Mouse (Mus musculus) forebrain, embryonic 15.5 days (tissue): ENCODE measurements at regions not wholly inside any gene's neighbourhood (a gene's known extent, or its start where the extent isn't known, plus 50 kb on each side); places are given as distances from the start of the nearest gene placed in this dataset.

Source experiments
- ATAC-seq: fragments of 200-750 bp; cut with Nextera tagmentation; replicated peaks from 2 replicates; pipeline ENCODE4 v1.8.0; 2017; ENCODE audit warnings: mild to moderate bottlenecking, moderate TSS enrichment, moderate library complexity
- H3K27ac ChIP-seq: fragments of 300-500 bp; sonication (generic); replicated peaks from 2 replicates; pipeline ENCODE4 v1.5.1; 2015; ENCODE audit warnings: mild to moderate bottlenecking, inconsistent platforms
- H3K27me3 ChIP-seq: fragments of 300-500 bp; sonication (generic); 2 replicates; pipeline ENCODE4 v1.6.1; 2015; ENCODE audit warnings: inconsistent platforms
- H3K36me3 ChIP-seq: fragments of 300-500 bp; sonication (generic); 2 replicates; pipeline ENCODE4 v1.6.1; 2015; ENCODE audit warnings: mild to moderate bottlenecking, inconsistent platforms
- H3K4me1 ChIP-seq: fragments of 300-500 bp; sonication (generic); 2 replicates; pipeline ENCODE4 v1.6.1; 2015; ENCODE audit warnings: inconsistent platforms
- H3K4me2 ChIP-seq: fragments of 300-500 bp; sonication (generic); replicated peaks from 2 replicates; pipeline ENCODE4 v1.6.1; 2015; ENCODE audit warnings: mild to moderate bottlenecking, inconsistent platforms
- H3K4me3 ChIP-seq: fragments of 300-500 bp; sonication (generic); 2 replicates; pipeline ENCODE4 v1.5.1; 2015; ENCODE audit warnings: mild to moderate bottlenecking, inconsistent platforms
- H3K9ac ChIP-seq: fragments of 300-500 bp; sonication (generic); replicated peaks from 2 replicates; pipeline ENCODE4 v1.6.1; 2015; ENCODE audit warnings: mild to moderate bottlenecking, inconsistent platforms
- H3K9me3 ChIP-seq: fragments of 300-500 bp; sonication (generic); 2 replicates; pipeline ENCODE4 v1.6.1; 2016; ENCODE audit warnings: inconsistent platforms
- WGBS: fragments of 180-500 bp; shearing (Covaris S2); methylation state at CpG from one replicate; pipeline ENCODE4 v1.1.7; 2015; ENCODE audit warnings: mixed read lengths; 5-methylcytosine and 5-hydroxymethylcytosine counted together

GRCm38 (mm10) chr2:50853538-50854244 is 295.2 kb downstream of the Rnd3 start:
- no peaks in the 10 kb centered on the region for H3K36me3 ChIP-seq
- H3K4me2 ChIP-seq = no peak overlapping the region
- H3K4me1 ChIP-seq = no peaks in the 10 kb centered on the region; the same call in 1 of the 2 replicates
- H3K9me3 ChIP-seq = no peaks in the 10 kb centered on the region
- no peak overlapping the region for H3K27ac ChIP-seq
- no peak overlapping the region for H3K9ac ChIP-seq
- no peaks in the 10 kb centered on the region for H3K27me3 ChIP-seq
- no peak for ATAC-seq
- no peak overlapping the region for H3K4me3 ChIP-seq
- 68% methylated on average over 8 of the region's 8 CpGs for WGBS

DNA sequence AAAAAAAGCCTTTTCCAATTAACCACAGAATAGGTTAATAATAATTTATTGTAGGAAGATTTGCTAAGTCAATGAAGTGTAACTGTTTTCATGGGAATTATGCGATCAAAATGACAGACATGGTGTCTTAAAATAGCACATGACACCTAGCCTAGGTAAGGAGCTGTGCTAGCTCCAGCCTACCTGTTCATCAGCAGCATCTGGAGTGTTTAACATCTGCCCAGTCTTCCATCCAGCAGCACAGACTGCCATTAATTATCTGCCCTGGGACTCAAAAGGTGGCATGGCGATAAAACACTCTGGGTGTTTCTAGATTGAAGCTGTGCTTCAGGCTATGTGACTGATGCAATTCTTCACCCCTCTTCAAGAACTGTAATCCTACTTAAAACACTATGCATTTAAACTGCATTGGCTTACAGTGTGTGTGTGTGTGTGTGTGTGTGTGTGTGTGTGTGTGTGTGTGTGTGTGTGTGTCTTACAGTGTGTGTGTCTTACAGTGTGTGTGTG is 296.4 kb downstream of the Rnd3 start:
- Histone ChIP-seq H3K4me1 (no peaks in the 10 kb centered on the region; the same call in 1 of the 2 replicates), H3K4me2 (no peak overlapping the region), H3K9ac (no peak overlapping the region), H3K27ac (no peak overlapping the region), H3K4me3 (no peak overlapping the region), H3K27me3 (no peaks in the 10 kb centered on the region), H3K9me3 (no peaks in the 10 kb centered on the region), H3K36me3 (no peaks in the 10 kb centered on the region)
- ATAC-seq = no peak
- WGBS = 90% methylated on average over 2 of the region's 2 CpGs

DNA sequence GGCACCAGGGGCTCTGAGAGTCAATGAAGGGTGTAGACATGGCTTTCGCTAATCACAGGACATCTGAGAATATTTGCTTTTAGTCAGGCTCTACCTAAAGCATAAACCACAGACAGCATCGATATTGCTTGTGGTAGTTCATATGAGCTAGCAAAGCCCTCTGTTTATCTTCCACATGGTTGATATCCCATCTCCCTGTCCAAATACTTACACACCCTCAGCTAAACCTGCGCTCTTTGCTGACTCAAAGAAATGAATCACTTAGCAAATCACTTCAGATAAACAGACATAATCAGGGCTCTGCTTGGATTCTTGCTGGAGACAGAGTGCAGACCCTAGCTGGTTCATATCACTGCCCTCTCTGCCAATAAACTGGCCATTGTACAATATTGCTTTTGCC is 298.8 kb downstream of the Rnd3 start:
- WGBS = 100% methylated on average over 3 of the region's 3 CpGs
- H3K27me3 ChIP-seq = no peaks in the 10 kb centered on the region

DNA sequence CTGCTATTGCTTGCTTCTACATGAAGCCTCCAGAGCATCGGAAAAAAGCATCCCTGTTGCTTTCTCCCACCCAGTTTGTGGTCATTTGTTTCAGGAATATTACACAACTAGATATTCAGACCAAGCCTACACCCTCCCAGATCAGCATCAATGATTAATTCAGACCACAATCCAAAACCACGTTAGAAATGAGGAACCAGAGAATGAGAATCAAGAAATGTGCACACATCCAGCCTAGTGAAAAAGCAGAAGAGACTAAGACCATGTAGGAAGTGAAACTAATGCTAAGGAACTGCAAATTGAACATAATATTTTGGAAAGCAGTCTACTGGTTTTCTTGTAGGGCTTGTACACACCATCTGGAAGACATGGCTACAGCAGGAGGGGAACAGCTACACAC is 307.0 kb downstream of the Rnd3 start:
- no peaks in the 10 kb centered on the region for H3K27me3 ChIP-seq
- no peak overlapping the region for H3K9ac ChIP-seq
- 88% methylated on average over 2 of the region's 2 CpGs for WGBS
- H3K27ac ChIP-seq = no peak overlapping the region
- H3K4me1 ChIP-seq = no peaks in the 10 kb centered on the region
- no peak overlapping the region for H3K4me2 ChIP-seq
- no peak overlapping the region for H3K4me3 ChIP-seq
- no peaks in the 10 kb centered on the region for H3K9me3 ChIP-seq
- H3K36me3 ChIP-seq = no peaks in the 10 kb centered on the region
- no peak for ATAC-seq

More for the DNA sequence above, 298.8 kb downstream of the Rnd3 start:
- no peak for ATAC-seq
- Histone ChIP-seq H3K4me1 (no peaks in the 10 kb centered on the region; the same call in 1 of the 2 replicates), H3K27ac (no peak overlapping the region), H3K9me3 (no peaks in the 10 kb centered on the region), H3K4me3 (no peak overlapping the region), H3K36me3 (no peaks in the 10 kb centered on the region), H3K9ac (no peak overlapping the region), H3K4me2 (no peak overlapping the region)

DNA sequence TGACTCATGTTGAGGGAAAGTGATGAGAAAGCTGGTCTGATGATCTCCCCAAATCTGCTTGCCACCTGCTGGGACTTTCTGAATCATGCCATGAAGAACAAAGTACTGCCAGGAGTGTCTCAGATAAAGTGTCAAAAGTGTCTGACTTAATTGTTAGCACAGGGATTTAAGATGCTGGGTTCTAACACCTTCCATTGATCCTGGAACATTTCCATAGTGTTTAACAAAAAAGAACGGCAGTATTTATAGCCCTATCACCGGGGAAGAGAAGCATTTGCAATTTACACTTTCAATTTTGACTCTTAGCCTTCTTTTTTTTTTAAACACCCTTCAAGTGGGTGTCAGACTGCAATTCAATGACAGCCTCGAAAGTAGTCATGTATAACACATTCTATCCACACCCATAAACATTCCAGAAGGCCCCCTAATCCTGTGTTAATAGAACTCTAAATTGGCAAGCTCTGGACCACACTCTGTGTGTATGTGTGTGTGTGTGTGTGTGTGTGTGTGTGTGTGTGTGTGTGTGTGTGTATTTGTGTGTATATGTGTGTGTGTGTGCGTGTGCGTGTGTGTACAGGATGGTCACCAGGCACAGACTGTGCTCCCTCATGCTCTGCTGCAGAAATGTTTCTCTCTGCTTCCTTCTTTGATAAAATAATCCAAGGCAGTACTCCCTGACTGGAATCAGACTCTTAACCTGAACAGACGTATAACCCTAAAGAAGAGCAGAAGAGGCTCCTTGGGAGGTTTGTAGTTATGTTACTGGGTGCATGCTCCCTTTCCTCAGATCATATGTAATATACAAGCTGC is 313.2 kb downstream of the Rnd3 start:
- no peaks in the 10 kb centered on the region for H3K9me3 ChIP-seq
- H3K9ac ChIP-seq = no peak overlapping the region
- no peak overlapping the region for H3K4me3 ChIP-seq
- H3K4me1 ChIP-seq = peaks cover 6% of the 10 kb centered on the region; the same call in 1 of the 2 replicates
- ATAC-seq = peak; percentile 87
- no peak overlapping the region for H3K27ac ChIP-seq
- no peak overlapping the region for H3K4me2 ChIP-seq
- H3K27me3 ChIP-seq = no peaks in the 10 kb centered on the region
- no peaks in the 10 kb centered on the region for H3K36me3 ChIP-seq
- 39% methylated on average over 6 of the region's 6 CpGs for WGBS

DNA sequence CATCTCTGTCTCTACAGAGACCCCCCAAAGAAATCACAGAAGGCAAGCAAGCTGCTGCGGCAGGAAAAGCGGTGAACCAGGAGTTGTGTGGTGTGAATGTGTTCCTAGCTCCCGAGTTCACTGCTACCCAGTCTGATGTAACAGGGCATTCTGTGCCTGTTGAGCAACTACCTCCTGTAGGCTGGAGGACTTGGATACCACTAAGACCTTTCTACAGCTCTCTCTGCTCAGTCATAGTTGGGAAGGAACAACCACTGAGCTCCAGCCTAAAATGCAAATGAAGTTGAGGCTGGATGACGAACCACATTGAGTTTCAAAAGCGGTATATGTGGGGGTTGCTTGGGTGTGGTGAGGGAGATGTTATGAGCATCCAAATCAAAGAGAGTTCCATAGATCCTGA is 315.1 kb downstream of the Rnd3 start:
- H3K9me3 ChIP-seq = no peaks in the 10 kb centered on the region
- H3K36me3 ChIP-seq = no peaks in the 10 kb centered on the region
- WGBS = 96% methylated on average over 5 of the region's 5 CpGs
- peaks cover 6% of the 10 kb centered on the region; the same call in 1 of the 2 replicates for H3K4me1 ChIP-seq
- H3K27me3 ChIP-seq = no peaks in the 10 kb centered on the region
- H3K4me3 ChIP-seq = no peak overlapping the region
- ATAC-seq = no peak
- no peak overlapping the region for H3K9ac ChIP-seq
- H3K4me2 ChIP-seq = no peak overlapping the region
- H3K27ac ChIP-seq = no peak overlapping the region

GRCm38 (mm10) chr2:50832471-50832870 is 316.4 kb downstream of the Rnd3 start:
- Histone ChIP-seq H3K9me3 (no peaks in the 10 kb centered on the region), H3K9ac (no peak overlapping the region), H3K4me3 (no peak overlapping the region), H3K27me3 (no peaks in the 10 kb centered on the region), H3K4me1 (peaks cover 6% of the 10 kb centered on the region; the same call in 1 of the 2 replicates), H3K27ac (no peak overlapping the region), H3K4me2 (no peak overlapping the region), H3K36me3 (no peaks in the 10 kb centered on the region)
- WGBS = 37% methylated on average over 4 of the region's 4 CpGs
- ATAC-seq = no peak

DNA sequence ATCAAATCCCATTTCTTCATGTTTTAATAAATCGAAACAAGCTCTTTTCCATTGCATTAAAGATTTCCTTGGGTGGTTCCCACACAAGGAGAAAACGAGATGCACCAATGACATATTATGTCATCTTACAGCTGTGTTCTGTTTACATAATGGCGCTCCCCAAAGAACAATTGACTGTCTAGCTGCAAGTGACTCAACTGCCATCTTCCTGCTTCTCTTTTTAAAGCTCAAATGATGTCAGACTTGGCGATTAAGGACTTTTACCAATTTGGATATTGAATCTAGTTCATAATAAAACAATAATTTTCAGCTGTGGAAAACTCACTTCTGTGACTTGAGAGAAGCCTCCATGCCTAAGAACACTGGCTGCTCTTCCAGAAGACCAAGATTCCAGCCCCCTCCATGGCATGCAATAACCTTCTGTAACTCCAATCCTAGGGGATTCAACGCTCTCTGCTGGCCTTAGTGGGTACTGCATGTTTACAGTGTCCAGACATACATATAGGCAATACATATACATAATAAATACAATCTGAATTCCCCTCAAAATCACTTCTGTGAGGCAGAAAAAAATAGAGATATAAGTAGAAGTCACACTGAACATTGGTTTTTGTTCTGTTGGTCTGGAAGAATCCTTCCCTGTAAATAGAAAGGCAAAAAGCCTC is 318.7 kb downstream of the Rnd3 start:
- H3K27me3 ChIP-seq = no peaks in the 10 kb centered on the region
- ATAC-seq = no peak
- H3K4me3 ChIP-seq = no peak overlapping the region
- no peak overlapping the region for H3K4me2 ChIP-seq
- WGBS = 73% methylated on average over 5 of the region's 5 CpGs
- H3K27ac ChIP-seq = no peak overlapping the region
- no peaks in the 10 kb centered on the region for H3K9me3 ChIP-seq
- no peaks in the 10 kb centered on the region for H3K4me1 ChIP-seq
- H3K36me3 ChIP-seq = no peaks in the 10 kb centered on the region
- no peak overlapping the region for H3K9ac ChIP-seq

DNA sequence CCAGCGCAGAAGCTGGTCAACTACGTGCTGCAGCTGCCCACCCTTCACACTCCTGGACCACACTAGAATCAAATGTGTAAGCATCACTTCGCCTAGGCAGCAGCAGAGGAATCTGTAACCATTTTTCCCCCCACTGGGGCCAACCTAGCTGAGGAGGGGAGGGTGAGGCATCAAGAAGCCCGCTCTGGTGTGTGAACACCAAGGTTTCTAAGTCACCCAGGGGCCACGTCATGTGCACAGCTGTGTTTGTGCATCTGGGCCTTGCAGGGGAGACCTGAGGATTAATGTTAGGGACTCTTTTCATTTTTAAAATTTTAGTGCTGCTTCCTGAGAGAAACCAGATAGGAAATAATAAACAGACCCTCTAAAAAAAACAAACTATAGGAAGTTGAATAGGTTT is 321.8 kb downstream of the Rnd3 start:
- H3K9ac ChIP-seq = no peak overlapping the region
- no peak overlapping the region for H3K4me2 ChIP-seq
- H3K27me3 ChIP-seq = no peaks in the 10 kb centered on the region
- H3K27ac ChIP-seq = no peak overlapping the region
- H3K36me3 ChIP-seq = no peaks in the 10 kb centered on the region
- ATAC-seq = no peak
- no peak overlapping the region for H3K4me3 ChIP-seq
- H3K4me1 ChIP-seq = no peaks in the 10 kb centered on the region
- no peaks in the 10 kb centered on the region for H3K9me3 ChIP-seq
- WGBS = 81% methylated on average over 5 of the region's 5 CpGs

DNA sequence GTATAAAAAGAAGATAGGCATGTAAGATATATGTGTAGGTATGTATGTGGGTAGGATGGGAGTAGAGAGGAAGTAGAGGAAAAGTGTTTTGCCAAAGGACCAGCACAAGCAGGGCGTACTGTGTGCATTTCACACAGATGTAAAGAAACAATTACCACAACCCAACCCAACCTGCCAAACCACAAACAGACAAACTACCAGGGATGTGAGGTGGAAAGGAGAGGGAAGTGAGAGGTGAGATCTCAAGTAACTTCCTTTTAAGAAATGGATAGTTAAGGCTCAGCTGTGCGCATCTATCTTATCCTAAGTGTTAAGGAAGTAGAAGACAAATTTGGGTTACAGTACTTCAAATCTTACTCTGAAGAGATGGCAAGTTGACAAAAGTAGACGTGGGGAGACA is 322.4 kb downstream of the Rnd3 start:
- H3K4me3 ChIP-seq = no peak overlapping the region
- no peaks in the 10 kb centered on the region for H3K9me3 ChIP-seq
- H3K27me3 ChIP-seq = no peaks in the 10 kb centered on the region
- no peak for ATAC-seq
- no peak overlapping the region for H3K4me2 ChIP-seq
- no peak overlapping the region for H3K27ac ChIP-seq
- H3K9ac ChIP-seq = no peak overlapping the region
- WGBS = 93% methylated on average over 3 of the region's 3 CpGs
- no peaks in the 10 kb centered on the region for H3K4me1 ChIP-seq
- H3K36me3 ChIP-seq = no peaks in the 10 kb centered on the region

DNA sequence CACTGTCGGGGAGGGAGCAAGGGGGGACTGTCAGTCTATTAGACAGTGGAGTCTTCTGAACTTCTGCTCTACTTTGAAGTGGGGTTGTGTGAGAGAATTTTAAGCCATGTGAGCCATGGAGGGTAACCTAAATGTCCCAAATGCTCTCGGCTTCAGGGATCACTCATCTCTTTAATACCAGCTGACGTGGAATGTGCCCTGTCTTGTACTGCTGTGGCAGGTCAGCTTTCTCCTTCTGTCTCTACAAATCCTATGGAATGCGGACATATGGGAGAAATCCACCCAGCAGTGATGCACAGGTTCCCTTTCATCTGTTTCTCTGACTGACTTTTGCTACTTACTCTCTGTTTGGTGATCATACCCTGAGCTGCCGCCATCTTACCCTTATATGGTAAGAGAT is 323.3 kb downstream of the Rnd3 start:
- Histone ChIP-seq H3K9me3 (no peaks in the 10 kb centered on the region), H3K4me1 (no peaks in the 10 kb centered on the region), H3K36me3 (no peaks in the 10 kb centered on the region), H3K9ac (no peak overlapping the region), H3K27me3 (no peaks in the 10 kb centered on the region), H3K27ac (no peak overlapping the region), H3K4me2 (no peak overlapping the region), H3K4me3 (no peak overlapping the region)
- WGBS = 92% methylated on average over 5 of the region's 5 CpGs
- ATAC-seq = no peak

- Histone ChIP-seq H3K4me3 (no peak overlapping the region), H3K4me2 (no peak overlapping the region), H3K9me3 (no peaks in the 10 kb centered on the region), H3K27me3 (no peaks in the 10 kb centered on the region), H3K27ac (no peak overlapping the region), H3K9ac (no peak overlapping the region), H3K36me3 (no peaks in the 10 kb centered on the region), H3K4me1 (no peaks in the 10 kb centered on the region)
- ATAC-seq = no peak
- WGBS = 83% methylated on average over 3 of the region's 3 CpGs
These were observed 324.1 kb downstream of the Rnd3 start for GRCm38 (mm10) chr2:50824782-50825181.
